Mouse (Mus musculus) CD4-positive helper T cell, adult 2 months (primary cell): Measurements from ENCODE around the gene Tom1l1.
"Not testable (repeated sequence)": the region's sequence is repeated elsewhere in the genome, so short reads cannot be mapped to it uniquely, and the experiment has no call there.

ENCODE experiments used
- DNase-seq: peaks from one replicate; pipeline ENCODE4 v3.0.0-alpha.2; 2012; ENCODE audit warnings: low read depth, missing footprints, low spot score

The Tom1l1 gene

DNA sequence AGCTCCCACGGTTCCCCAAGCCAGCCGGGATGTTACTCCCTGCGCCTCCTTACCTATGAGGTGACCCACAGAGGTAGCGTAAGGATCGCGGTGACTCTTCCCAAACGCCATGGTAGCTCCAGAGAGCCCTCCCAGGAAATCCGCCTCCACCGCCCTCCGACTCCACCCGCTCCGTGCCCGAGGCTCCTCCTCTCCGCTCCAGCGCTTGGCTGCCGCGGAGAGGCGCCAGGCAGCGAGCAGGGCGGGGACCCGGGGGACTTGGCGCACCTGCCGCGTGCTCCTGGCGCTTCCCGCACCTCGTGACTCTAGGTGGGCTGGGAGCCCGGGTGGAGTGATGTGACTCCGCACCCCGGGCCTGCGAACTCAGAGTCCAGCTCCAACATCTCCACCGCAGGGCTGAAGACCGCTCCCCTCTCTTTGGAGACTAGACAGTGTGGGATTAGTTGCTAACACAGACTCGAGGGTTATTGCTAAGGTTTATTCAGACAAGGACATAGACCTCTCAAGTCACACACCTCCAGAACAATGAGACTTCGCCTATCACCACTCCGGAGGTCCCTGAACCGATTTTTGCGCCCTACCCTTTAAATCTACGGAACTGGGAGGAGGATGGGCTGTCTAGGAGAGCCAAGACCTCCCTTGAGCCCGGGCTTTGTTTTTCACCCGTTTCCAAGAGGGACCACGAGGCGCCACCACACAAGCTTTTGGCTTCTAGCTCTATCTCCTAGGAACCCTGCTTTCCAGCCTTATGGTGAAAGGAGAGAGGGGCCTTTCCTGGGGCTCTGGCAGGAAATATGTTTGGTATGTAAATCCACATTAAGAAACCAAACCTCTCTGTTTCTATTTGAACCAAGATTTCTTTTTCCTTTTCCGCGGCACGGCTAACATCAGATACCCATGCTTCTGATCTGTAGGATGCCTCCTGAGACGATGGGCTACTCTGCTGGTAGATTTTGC lies at the start of gene Tom1l1:
Tom1l1 (minus strand) TSS at position 907 of the 957 bp plus-strand sequence.
- no peak for DNase-seq

DNA sequence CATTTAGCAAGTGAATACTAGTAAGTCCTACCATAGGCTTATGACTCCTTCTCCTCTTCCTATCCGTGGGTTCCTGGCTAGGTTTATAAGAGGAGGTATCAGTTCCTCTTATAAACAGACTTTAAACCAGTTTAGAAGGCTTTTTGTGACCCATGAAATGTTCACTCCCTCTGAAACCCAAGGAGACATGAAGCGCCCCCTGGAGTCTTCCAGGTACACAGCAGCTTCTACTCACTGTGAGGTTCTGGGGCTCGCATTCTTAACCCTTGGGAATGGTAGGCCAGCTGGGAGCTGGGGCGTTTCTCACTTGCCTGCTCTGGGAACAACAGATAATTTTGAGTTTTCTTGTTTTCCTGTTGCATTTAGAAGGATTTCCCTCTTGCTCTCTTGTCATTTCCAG lies 45.4 kb upstream of the Tom1l1 start:
- DNase-seq, result no peak

DNA sequence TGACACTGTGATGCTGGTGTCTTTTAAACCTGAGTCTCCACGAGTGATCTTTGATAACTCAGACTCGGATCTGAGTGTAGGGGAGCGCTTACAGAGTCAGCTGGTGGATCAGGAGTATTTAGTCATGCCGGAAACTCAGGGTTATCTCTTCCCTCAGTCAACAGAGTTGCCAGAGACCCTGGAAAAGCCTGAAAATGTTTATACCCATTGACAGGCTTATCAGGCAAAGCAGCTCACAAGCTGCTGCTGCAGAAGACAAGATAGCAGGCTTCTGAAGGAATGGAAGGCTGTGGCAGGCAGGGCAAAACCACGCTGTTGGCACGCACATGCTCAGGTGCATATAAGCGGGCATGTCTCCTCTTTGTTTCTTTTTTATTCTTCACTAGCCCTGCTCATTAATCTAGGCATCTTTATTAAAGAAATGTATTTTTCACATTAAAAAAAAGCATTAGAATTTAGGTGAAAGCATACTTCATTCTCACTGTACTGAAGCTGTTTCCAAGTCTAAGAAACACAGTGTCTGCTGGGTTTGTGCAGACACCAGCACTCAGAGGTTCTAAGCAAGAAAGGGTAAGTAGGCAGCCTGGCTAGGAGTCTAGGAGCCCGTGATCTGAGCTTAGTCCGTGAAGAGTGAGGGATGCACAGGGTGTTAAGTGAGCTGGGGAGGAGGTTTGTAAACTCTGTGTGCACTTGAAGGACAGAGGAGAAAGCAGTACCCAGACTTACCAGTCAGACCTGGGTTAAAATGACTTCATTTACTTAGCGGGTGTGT lies 39.4 kb upstream of the Tom1l1 start:
- no peak for DNase-seq

DNA sequence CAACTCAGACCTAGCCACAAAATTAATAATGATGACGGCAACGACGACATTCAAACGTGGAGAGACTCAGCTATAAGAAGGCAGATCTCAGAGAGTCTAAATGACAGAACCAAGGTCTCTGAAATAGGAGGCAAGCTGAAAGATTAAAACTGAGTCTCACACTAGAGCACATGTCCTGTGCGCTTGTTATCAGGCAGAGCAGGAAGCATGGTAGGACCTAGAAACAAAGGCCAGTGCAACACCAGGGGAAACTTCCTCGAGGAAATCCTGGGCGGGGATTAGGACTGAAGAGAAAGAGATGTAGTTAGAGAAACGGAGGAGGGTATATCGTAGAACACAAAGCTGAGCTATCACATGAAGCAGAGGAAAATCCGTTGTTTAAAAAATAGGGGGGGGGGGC lies 38.6 kb upstream of the Tom1l1 start:
- DNase-seq, result no peak

DNA sequence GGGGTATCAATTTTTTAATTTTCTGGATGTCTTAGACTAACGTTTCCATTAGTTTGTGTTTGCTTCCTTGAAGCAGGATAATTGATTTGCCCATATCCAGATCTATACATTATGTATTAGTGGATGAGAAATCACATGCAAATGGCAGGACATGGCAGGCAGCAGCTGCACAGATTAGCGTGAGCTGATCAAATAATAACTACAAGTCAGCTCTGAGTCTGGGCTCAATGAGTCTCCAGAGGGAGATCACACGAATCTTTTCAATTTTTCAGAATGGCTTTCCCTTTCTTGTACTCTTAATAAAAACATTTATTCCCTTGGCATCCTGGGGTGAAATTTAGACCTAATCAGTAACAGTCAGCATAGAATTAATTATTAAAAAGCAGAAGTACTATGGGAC lies 34.1 kb upstream of the Tom1l1 start:
- no peak for DNase-seq

DNA sequence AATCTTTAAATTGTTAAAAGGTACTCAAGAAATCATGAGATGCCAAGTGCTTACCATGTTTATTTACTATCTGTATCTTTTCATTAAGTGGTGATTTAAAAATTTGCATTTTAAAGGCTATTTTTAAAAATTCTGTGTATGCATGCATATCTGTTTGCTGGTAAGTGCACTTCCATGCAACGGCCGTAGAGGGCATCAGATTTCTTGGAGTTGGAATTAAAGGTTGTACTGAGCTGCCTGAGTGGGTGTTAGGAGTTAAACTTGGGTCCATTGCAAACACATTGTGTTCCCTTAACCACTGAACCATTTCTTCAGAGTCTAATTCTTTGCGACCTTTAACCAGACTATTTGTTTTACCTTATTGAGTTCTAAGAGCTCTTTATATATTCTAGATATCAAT lies 29.6 kb upstream of the Tom1l1 start:
- no peak for DNase-seq

DNA sequence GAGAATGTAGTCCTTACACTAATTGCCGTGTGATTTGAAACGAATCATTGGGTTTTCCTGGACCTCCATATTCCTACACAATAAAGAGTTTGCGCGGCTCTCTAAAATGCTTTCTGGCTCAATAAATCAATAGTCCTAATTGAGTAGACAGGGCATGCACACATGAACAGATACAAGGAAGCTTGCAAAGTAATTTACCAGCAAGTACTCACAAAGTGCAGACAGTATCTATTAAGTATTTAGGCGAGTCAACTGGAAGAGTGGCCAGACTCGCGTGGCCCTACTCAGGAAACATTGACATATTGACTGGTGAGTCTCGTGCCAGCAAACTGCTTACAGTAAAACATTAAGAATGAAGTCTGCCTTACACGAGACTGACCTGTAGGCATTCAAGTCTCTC lies 23.4 kb upstream of the Tom1l1 start:
- DNase-seq, result no peak

DNA sequence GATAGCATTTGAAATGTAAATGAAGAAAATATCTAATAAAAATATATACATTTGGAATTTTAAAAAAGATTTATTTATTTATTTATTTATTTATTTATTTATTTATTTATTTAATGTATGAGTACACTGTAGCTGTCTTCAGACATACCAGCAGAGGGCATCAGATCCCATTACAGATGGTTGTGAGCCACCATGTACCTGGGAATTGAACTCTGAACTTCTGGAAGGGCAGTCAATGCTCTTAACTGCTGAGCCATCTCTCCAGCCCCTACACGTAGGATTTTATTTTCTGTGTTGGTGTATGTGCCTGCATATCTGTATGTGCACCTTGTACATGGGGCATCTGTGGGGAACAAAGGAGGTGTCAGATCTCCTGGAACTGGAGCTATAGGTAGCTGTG lies 19.0 kb upstream of the Tom1l1 start:
- not testable (repeated sequence) for DNase-seq

DNA sequence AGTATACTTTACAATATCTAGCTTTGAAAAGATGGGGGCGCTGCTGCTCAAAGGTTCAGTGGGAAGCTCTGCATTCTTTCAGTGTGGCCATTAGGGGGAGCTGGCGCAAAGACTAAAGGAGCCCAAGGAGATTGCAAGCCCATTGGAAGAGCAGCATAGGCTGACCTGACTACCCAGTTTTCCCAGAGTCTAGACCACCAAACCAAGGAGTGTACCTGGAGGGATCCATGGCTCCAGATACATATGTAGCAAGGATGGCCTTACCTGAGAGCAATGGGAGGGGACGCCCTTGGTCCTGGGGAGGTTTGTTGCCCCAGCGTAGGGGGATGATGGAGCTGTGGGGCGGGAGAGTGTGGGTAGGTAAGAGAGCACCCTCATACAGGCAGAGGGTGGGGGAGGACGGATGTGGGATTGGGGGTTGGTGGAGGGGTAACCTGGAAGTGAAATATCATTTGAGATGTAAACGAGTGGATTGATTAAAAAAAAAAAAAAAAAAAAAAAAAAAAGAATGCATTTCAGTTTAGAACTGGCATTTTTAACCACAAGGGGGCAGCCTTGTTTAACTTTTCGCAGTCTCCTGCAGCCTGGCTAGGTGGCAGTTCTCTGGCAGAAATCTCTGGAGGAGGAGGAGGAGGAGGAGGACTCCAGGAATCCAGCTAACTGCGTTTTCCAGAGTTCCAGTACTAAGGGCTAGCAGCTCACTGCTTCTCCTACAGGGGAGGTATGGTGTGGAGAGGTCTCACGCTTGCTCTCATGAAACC lies 9.5 kb upstream of the Tom1l1 start:
- DNase-seq, result peak; percentile 38

DNA sequence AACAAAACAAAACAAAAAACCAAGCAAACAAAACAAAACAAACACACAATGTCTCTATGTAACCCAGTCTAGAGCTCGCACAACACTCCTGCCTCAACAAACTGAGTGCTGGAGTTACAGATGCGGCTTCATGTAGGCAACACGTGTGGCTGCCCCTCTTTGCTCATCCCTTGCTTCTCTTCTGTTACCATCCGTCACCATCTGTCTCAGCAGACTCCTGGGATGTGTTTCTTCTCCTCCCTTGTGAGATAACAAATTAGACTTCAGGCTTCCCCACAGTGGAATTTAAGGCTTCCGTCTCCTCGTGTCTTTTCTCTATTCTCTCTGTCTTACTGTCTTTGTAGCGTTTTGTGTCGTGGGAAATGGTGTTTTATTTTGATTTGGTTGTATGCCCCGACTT lies 7.6 kb upstream of the Tom1l1 start:
- DNase-seq, result no peak

DNA sequence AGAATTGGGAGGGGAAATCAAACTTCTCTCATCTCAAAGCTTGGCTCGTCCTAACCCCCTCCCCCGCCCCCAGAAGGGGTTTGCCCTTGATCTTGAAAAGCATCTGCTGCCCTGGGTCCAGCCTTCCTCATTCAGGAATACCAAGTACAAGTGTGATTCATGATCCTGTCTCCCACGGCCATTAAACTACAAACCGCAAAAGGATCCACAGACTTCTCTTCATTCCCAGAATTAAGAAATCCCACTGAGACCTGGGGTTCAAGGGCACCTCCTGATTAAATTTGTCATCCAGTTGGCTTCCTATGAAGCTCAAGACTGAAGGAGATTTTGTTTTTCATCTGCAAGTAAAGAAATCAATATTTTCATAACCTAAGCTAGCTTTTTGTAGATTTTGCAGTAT lies 6.0 kb upstream of the Tom1l1 start:
- no peak for DNase-seq

DNA sequence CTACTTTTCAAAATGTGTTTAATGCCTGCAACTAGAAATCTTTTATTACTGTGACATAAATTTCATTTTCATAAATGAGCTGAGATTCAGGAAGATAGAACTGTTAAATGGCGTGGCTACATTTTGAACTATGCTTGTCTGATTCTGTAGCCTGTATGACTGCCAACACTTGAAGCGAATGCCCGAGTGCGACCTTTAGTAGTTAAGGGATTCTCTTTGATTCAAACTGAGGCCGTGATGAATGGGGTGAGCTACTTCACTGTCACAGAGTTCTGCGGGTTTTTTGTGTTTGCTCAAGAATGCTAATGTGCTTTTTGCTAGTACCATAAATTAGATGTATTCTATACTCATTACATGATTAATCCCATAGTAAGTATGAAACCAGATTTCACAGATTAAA lies 2.2 kb upstream of the Tom1l1 start:
- DNase-seq, result no peak

DNA sequence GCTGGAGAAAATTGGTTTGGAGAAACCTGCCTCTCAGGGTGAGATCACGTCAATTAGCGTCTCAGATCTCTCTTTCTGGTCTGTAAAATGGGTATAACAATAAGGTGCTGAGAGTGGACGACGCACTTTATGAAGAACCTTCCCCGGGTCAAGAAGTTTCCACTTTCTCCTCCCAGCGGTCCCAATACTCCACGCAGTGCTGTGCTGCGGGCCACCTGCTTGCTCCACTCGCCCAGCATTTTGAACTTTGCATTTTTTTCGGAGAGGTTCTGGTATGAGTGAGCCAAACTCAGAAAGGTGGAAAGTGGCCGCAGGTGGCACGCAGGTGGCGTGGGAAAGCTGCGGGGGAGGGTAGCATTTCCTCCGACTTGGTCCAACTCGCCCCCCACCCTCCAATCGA lies 1.1 kb downstream of the Tom1l1 start:
- DNase-seq, result no peak

DNA sequence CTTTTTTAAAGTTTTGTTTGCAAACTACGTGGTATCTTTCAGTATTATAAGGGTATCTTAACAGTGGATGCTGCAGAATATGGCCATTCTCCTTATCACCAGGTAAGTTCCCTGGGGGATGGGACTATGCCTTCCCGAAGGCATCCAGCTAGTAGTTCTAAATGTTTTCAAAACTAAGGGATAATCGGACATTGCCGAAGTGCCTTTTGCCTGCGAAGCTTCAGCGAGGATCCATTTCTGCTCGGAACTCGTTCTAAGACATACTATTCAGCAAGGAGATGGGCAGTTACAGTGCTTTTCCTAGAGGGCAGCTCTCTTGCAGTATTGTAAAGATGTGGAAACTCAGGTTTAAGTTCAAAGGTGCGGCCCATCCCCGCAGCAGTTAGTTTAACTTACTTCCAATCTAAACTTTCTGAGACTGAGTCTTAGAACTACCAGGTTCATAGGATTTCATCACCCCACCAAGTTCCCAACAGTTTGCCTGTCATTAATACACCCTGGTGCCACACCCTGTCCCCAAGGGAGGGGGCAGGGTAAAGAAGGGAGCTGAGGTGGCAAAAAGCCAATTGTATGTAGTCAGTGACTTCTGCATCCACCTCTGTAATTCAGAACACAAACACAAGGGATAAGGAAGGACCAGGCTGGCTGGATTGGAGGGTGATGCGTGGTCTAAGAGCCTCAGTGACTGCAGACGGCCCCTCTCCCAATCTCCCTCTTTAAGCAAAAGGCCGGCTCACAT lies 1.7 kb downstream of the Tom1l1 start:
- DNase-seq, result no peak

DNA sequence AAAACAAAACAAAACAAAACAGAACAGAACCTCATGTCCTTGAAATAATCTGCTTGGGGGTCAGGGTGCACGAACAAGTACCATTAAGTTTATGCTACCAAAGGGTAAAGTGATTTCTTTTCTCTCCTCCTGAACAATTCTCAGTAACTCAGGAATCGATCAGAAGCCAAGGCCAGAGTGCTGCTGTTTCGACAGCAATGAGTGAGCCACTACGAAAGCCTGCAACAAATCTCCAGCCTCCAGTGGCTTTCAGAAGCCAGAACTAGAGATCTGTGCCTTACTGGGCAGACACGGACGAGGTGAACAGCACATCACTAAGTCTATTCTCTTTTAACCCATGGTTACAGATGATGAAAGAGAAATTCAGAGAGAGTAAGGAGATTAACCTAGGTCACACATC lies 3.0 kb downstream of the Tom1l1 start:
- no peak for DNase-seq

DNA sequence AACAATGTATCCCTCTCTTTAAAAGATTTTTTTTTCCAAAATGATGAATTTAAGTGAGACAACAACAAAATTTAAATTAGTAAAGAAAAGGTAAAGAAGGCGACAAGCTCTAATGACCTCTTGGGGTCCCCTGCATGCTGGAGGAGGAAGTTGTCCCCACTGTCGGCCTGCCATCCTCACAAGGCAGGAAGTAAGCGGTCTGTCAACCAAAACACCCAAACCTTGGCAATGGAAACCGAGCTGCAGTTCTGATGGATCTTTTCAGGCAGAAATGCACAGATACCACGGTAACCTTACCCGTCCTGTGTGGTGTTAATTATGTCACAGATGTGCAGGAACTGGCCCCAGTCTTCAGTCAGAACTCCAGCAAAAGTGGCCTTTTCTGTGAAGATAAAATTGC lies 3.4 kb downstream of the Tom1l1 start:
- no peak for DNase-seq

DNA sequence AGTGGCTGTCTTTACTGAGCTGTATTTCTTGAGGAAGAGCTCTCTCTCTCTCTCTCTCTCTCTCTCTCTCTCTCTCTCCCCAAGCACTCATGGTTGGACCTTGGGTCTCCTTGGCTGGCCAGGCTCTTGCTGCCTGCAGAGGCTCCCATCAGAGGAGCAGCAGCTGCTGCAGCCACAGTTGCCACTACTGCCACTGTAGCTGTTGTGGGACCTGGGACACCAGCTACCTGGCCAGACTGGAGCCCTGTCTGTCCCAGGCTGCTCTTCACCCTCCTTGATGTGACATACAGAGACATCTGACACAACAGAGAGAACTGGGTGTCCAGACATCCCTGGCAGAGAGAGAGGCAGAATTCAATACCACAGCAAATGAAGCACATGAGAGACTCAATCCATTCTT lies 7.0 kb downstream of the Tom1l1 start:
- no peak for DNase-seq

DNA sequence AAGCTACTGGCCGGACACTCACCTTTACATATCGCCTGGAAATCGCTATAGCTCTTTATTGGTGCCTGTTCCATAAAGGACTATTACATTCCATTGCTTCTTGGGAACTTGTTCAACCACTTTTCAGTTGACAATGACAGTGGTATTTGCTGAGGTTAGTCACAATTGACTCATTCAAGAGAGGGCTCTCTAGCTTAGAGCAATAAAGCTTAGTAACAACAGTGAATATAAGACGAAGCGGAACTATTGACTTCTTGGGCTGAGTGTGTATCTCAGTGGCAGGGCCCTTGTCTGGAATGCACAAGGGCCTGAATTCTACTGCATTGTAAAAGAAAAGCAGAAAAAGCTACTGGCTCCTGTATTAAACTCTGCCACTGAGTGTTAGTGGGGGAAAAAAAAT lies 9.6 kb downstream of the Tom1l1 start:
- no peak for DNase-seq

DNA sequence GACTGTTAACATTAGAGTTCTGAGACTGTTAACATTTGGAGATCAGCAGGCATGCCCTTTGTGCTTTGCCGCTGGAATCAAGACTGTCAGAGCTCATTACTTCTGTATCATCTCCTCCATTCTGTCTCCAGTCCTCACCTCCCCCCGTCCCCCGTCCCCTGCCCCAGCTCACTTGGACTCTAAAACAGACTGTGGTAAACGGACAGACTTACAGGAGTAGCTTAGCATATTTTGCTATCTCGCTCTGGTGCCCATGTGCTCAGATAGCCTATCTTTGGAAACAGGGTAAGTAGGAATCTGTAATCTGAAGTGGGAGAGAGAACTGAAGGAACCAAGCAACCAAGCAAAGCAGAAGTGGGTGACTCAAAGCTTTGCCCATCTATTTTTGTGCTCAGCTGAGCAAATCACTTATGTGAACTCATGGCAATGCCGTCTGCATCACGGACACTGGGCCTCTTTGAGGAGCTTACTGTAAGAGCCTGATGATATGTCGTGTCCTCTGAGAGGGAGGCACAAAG lies 10.3 kb downstream of the Tom1l1 start:
- no peak for DNase-seq

DNA sequence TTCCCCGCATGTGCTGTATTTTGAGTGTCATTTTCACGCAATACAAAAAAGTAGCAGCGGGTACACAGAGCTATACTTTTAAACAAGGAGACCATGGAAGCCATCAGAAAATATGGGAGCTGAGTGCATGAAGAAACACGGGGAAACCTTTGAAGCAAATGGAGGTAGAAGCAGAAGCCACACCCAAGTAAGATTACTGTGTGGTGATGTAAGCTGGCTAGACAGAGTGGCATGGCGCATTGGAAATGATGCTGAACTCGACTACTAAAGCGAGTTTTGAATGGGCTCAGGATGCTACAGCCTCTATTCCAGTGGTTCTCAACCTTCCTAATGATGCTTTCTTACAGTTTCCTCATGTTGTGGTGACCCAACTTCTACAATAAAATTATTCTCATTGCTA lies 11.1 kb downstream of the Tom1l1 start:
- no peak for DNase-seq

DNA sequence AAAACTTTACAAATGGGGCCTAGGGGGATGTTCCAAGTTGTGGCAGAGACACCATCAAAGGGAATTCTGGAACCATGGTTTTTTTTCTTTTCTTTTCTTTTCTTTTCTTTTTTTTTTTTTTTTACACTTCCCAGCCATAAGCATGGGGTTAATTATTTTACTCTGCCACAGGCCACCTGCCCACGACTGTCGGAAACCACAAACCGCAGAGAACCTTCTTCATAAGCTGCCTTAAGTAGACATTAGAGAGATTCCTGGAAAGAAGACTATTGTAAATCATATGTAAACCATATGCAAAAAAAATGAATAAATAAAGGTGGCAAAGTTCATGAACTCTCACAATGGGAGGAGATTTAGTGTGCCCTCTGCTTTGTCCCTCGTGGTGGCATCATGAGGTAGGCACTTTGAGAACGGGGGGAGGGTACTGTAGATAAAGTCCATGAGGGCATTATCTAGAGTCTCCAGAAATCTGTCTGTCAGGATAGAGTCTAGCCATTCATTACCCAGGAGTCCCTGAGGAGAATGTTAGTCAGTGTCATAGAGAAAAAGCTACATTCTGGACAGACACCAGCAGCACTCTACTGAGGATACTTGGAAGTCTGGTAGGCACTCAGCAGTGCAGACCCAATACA lies 12.6 kb downstream of the Tom1l1 start:
- DNase-seq, result peak; percentile 17
